Mouse (Mus musculus) MEL (cell line): ENCODE measurements around the gene Scaper. TPM values are rescaled to one million over a fixed set of nuclear protein-coding genes. Genes with fewer than 3 reads are reported as not detected.

Experiments
- DNase-seq: peaks from one replicate; pipeline ENCODE4 v3.0.0; 2011; ENCODE audit warnings: low read depth, low spot score
- H3K27ac ChIP-seq: 2 replicates; pipeline ENCODE4 v1.5.1; 2012; ENCODE audit warnings: low read depth, mild to moderate bottlenecking, control low read depth, low read length, moderate library complexity; ENCODE audit not compliant: control insufficient read depth
- H3K27me3 ChIP-seq, 2 experiments: fragments of 150-350 bp in 1 of 2; sonication (generic) in 1 of 2; 2 replicates each; pipeline ENCODE4 v1.6.1; 2012; ENCODE audit warnings: low read length in 2 of 2, mild to moderate bottlenecking in 2 of 2, improper control_type of control experiment in 1 of 2, moderate library complexity in 1 of 2; ENCODE audit not compliant: insufficient read depth in 2 of 2, control insufficient read depth in 1 of 2
- H3K36me3 ChIP-seq, 2 experiments: 2 replicates each; pipeline ENCODE4 v1.6.1; 2012 to 2014; ENCODE audit warnings: low read length in 2 of 2, improper control_type of control experiment in 1 of 2, inconsistent platforms in 1 of 2, mild to moderate bottlenecking in 1 of 2; ENCODE audit not compliant: insufficient read depth in 2 of 2, control insufficient read depth in 1 of 2
- H3K4me1 ChIP-seq, 2 experiments: fragments of 150-350 bp in 1 of 2; sonication (generic) in 1 of 2; 2 replicates each; pipeline ENCODE4 v1.6.1; 2012; ENCODE audit warnings: low read length in 2 of 2, improper control_type of control experiment in 1 of 2, mild to moderate bottlenecking in 1 of 2; ENCODE audit not compliant: insufficient read depth in 2 of 2, control insufficient read depth in 1 of 2
- H3K4me3 ChIP-seq, 2 experiments: fragments of 150-350 bp in 1 of 2; sonication (generic) in 1 of 2; 2 replicates each; pipeline ENCODE4 v1.5.1; 2012; ENCODE audit warnings: low read depth in 2 of 2, low read length in 2 of 2, mild to moderate bottlenecking in 2 of 2, moderate library complexity in 2 of 2, control low read depth in 1 of 2, improper control_type of control experiment in 1 of 2; ENCODE audit not compliant: control insufficient read depth in 1 of 2, insufficient read depth in 1 of 2
- H3K79me2 ChIP-seq: 2 replicates; pipeline ENCODE4 v1.6.1; 2012; ENCODE audit warnings: mild to moderate bottlenecking, low read length, moderate library complexity; ENCODE audit not compliant: control insufficient read depth, poor library complexity, insufficient read depth
- H3K9ac ChIP-seq: 2 replicates; pipeline ENCODE4 v1.6.1; 2012; ENCODE audit warnings: low read depth, mild to moderate bottlenecking, control low read depth, low read length, moderate library complexity; ENCODE audit not compliant: control insufficient read depth, poor library complexity, severe bottlenecking
- H3K9me3 ChIP-seq: fragments of 150-350 bp; sonication (generic); replicated peaks from 2 replicates; pipeline ENCODE4 v1.6.1; 2012; ENCODE audit warnings: mild to moderate bottlenecking, low read length, improper control_type of control experiment, moderate library complexity; ENCODE audit not compliant: insufficient read depth
- BHLHE40 ChIP-seq: IDR thresholded peaks from 2 replicates; pipeline ENCODE4 v1.6.1; 2012; ENCODE audit warnings: low read depth, mild to moderate bottlenecking, inconsistent platforms, low read length, improper control_type of control experiment, borderline replicate concordance
- CHD2 ChIP-seq: IDR thresholded peaks from 2 replicates; pipeline ENCODE4 v1.6.1; 2011; ENCODE audit warnings: low read length, improper control_type of control experiment
- E2F4 ChIP-seq: IDR thresholded peaks from 2 replicates; pipeline ENCODE4 v1.6.1; 2011; ENCODE audit warnings: low read depth, low read length, improper control_type of control experiment, borderline replicate concordance
- EP300 ChIP-seq, 2 experiments: IDR thresholded peaks; 2 replicates each; pipeline ENCODE4 v1.6.1; 2011; ENCODE audit warnings: improper control_type of control experiment in 2 of 2, low read length in 2 of 2, low read depth in 1 of 2, mild to moderate bottlenecking in 1 of 2
- GATA1 ChIP-seq: IDR thresholded peaks from 2 replicates; pipeline ENCODE4 v1.6.1; 2011; ENCODE audit warnings: low read depth, low read length, improper control_type of control experiment
- HCFC1 ChIP-seq: IDR thresholded peaks from 2 replicates; pipeline ENCODE4 v1.6.1; 2012; ENCODE audit warnings: low read depth, mild to moderate bottlenecking, inconsistent platforms, low read length, improper control_type of control experiment, moderate library complexity
- KAT2A ChIP-seq: conservative IDR thresholded peaks from 2 replicates; pipeline ENCODE4 v1.6.1; 2012; ENCODE audit warnings: low read depth, low read length, improper control_type of control experiment, inconsistent platforms
- NELFE ChIP-seq: IDR thresholded peaks from 2 replicates; pipeline ENCODE4 v1.6.1; 2011; ENCODE audit warnings: low read depth, low read length, improper control_type of control experiment
- POLR2AphosphoS5 ChIP-seq: IDR thresholded peaks from 2 replicates; pipeline ENCODE4 v1.6.1; 2012; ENCODE audit warnings: low read depth, borderline replicate concordance, mild to moderate bottlenecking, inconsistent platforms, low read length, moderate library complexity, mixed read lengths
- RAD21 ChIP-seq: IDR thresholded peaks from 2 replicates; pipeline ENCODE4 v1.6.1; 2011; ENCODE audit warnings: mild to moderate bottlenecking, low read depth, low read length, improper control_type of control experiment
- RCOR1 ChIP-seq: IDR thresholded peaks from 2 replicates; pipeline ENCODE4 v1.6.1; 2012; ENCODE audit warnings: low read depth, mild to moderate bottlenecking, inconsistent platforms, low read length, improper control_type of control experiment
- SMC3 ChIP-seq: IDR thresholded peaks from 2 replicates; pipeline ENCODE4 v1.6.1; 2011; ENCODE audit warnings: low read depth, low read length, improper control_type of control experiment
- UBTF ChIP-seq: IDR thresholded peaks from 2 replicates; pipeline ENCODE4 v1.6.1; 2012; ENCODE audit warnings: low read depth, mild to moderate bottlenecking, inconsistent platforms, low read length, improper control_type of control experiment, moderate library complexity, borderline replicate concordance; ENCODE audit not compliant: insufficient read depth
- USF2 ChIP-seq, 2 experiments: IDR thresholded peaks; 2 replicates each; pipeline ENCODE4 v1.6.1; 2011 to 2012; ENCODE audit warnings: improper control_type of control experiment in 2 of 2, low read length in 2 of 2, borderline replicate concordance in 1 of 2, inconsistent platforms in 1 of 2, low read depth in 1 of 2, mild to moderate bottlenecking in 1 of 2; ENCODE audit not compliant: insufficient read depth in 1 of 2
- ZKSCAN1 ChIP-seq: IDR thresholded peaks from 2 replicates; pipeline ENCODE4 v1.6.1; 2012; ENCODE audit warnings: low read depth, mild to moderate bottlenecking, inconsistent platforms, low read length, improper control_type of control experiment, moderate library complexity
- ZMIZ1 ChIP-seq: IDR thresholded peaks from 2 replicates; pipeline ENCODE4 v1.6.1; 2012; ENCODE audit warnings: low read depth, mild to moderate bottlenecking, inconsistent platforms, low read length, improper control_type of control experiment, moderate library complexity
- polyA plus RNA-seq, 2 experiments: library from polyadenylated mRNA; stranded (reverse) in 1 of 2; unstranded in 1 of 2; fragments of >175 nt in 1 of 2; fragments of >200 nt in 1 of 2; gene quantifications; 2 replicates each; pipeline versions ENCODE4 v1.2.1 to v1.2.4; 2012; ENCODE audit warnings: low replicate concordance in 2 of 2, low read depth in 1 of 2; ENCODE audit not compliant: insufficient read length in 2 of 2, insufficient read depth in 1 of 2, missing spikeins in 1 of 2
- total RNA-seq: library from RNA; depleted of rRNA; stranded (reverse); fragments of 300-350 nt; gene quantifications from 2 replicates; pipeline ENCODE4 v1.2.3, GENCODE M21; 2012

The Scaper gene
- total and polyA plus RNA-seq, 3 experiments, result 3.9 to 4.1 TPM; not detected in 1

GRCm38 (mm10) chr9:55608701-55609531 lies 329.0 kb downstream of the Scaper start:
- no peak overlapping the region for H3K27ac ChIP-seq
- TF ChIP-seq UBTF (no peak), SMC3 (no peak), RCOR1 (no peak), E2F4 (no peak), USF2 (IDR thresholded peaks at IDR 0.05; ENCODE audit: borderline replicate concordance in 1 of 2, insufficient read depth in 1 of 2, low read depth in 1 of 2, low read length in 2 of 2) (no peak), GATA1 (no peak), KAT2A (no peak), BHLHE40 (no peak), CHD2 (no peak), HCFC1 (no peak)
- no peaks in the 10 kb centered on the region for H3K36me3 ChIP-seq
- DNase-seq, result no peak
- H3K27me3 ChIP-seq, result no peaks in the 10 kb centered on the region
- H3K79me2 ChIP-seq, result no peaks in the 10 kb centered on the region
- H3K4me1 ChIP-seq, result no peaks in the 10 kb centered on the region
- no peak overlapping the region for H3K9ac ChIP-seq
- H3K4me3 ChIP-seq, result no peak overlapping the region
- no peaks in the 10 kb centered on the region for H3K9me3 ChIP-seq

- no peak for TF ChIP-seq ZMIZ1
- no peak for TF ChIP-seq NELFE
- TF ChIP-seq USF2 (IDR thresholded peaks at IDR 0.05; ENCODE audit: borderline replicate concordance in 1 of 2, insufficient read depth in 1 of 2, low read depth in 1 of 2, low read length in 2 of 2), result no peak
- no peak for TF ChIP-seq RAD21
- no peak for TF ChIP-seq KAT2A
- TF ChIP-seq E2F4, result no peak
- no peak for TF ChIP-seq ZKSCAN1
- no peak for TF ChIP-seq EP300 (IDR thresholded peaks at IDR 0.05; ENCODE audit: low read depth in 1 of 2, low read length in 2 of 2)
- no peak for TF ChIP-seq POLR2AphosphoS5
- no peak for TF ChIP-seq HCFC1
- TF ChIP-seq RCOR1, result no peak
- TF ChIP-seq CHD2, result no peak
- Histone ChIP-seq H3K9ac (no peak overlapping the region), H3K9me3 (no peaks in the 10 kb centered on the region), H3K4me1 (no peaks in the 10 kb centered on the region), H3K4me3 (no peak overlapping the region), H3K36me3 (no peaks in the 10 kb centered on the region), H3K27ac (no peak overlapping the region), H3K27me3 (no peaks in the 10 kb centered on the region), H3K79me2 (no peaks in the 10 kb centered on the region)
- no peak for DNase-seq
Measured at GRCm38 (mm10) chr9:55598594-55598993, 339.3 kb downstream of the Scaper start.
